Mouse (Mus musculus): ENCODE results near the gene Cadps. TPM values are rescaled to one million over a fixed set of nuclear protein-coding genes. Genes with fewer than 3 reads are reported as not detected.

Gene Cadps
- polyA plus RNA-seq, 1 experiment from 2014 or later, result 12.6 TPM

DNA sequence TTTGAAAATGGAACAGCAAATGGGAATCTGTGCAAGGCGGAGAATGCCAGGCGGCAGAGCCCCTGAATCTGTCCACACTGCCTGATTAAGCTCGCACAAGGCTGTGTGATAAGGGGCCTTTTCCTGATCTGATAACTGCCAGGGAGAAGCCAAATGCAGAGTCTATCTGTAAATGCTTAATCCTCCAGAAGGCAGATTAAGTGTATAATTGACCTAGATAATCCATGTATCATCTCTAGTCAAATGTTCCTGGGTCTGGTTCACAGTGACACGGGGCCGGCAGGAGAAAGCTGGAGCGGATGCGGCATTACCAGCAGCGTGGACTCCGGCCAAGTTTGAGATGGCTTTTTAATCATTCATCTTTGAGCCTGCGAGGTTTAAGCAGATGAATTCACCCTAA, 416.3 kb downstream of the Cadps start:
- no peak overlapping the region for H3K9ac ChIP-seq (ENCODE audit: low read length)
- no peaks in the 10 kb centered on the region for H3K9me3 ChIP-seq (ENCODE audit: control insufficient read depth, low read length)
- no peak for ATAC-seq (ENCODE audit: low FRiP score)
- H3K27me3 ChIP-seq (ENCODE audit: control insufficient read depth, insufficient read depth, low read length), result peaks cover 16% of the 10 kb centered on the region
- 82% methylated on average over 10 of the region's 10 CpGs for WGBS
- no peak overlapping the region for H3K4me3 ChIP-seq (ENCODE audit: low read depth, low read length)
- no peaks in the 10 kb centered on the region for H3K4me1 ChIP-seq (ENCODE audit: control insufficient read depth, insufficient read depth, low read length)
- H3K27ac ChIP-seq (ENCODE audit: low read depth, low read length), result no peak overlapping the region
- DNase-seq (ENCODE audit: low spot score, missing footprints), result no peak
- H3K4me2 ChIP-seq, result no peak overlapping the region
- no peaks in the 10 kb centered on the region for H3K36me3 ChIP-seq (ENCODE audit: control insufficient read depth, insufficient read depth, low read length)

DNA sequence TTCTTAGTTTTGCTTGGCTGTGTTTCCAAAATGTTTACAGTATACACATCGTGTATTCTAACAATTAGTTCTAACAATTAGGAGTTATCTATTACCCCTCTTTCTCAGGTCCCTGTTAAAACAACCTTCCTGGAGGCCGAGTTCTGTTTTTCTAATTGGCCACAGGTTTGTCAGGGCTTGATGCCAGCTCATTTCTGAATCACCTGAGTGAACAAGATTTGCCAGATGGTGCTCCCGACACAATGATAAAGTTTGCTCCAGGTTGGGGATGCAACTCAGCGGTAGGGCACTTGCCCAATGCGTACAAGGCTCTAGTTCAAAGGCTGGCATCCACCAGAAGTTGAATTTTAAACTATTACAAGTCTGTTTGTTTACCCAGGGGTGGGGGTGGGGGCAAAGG, 417.7 kb downstream of the Cadps start:
- Histone ChIP-seq H3K9ac (ENCODE audit: low read length) (no peak overlapping the region), H3K9me3 (ENCODE audit: control insufficient read depth, low read length) (no peaks in the 10 kb centered on the region), H3K4me1 (ENCODE audit: control insufficient read depth, insufficient read depth, low read length) (no peaks in the 10 kb centered on the region), H3K27ac (ENCODE audit: low read depth, low read length) (no peak overlapping the region), H3K4me3 (ENCODE audit: low read depth, low read length) (no peak overlapping the region), H3K27me3 (ENCODE audit: control insufficient read depth, insufficient read depth, low read length) (peaks cover 17% of the 10 kb centered on the region), H3K36me3 (ENCODE audit: control insufficient read depth, insufficient read depth, low read length) (no peaks in the 10 kb centered on the region), H3K4me2 (no peak overlapping the region)
- DNase-seq (ENCODE audit: low spot score, missing footprints), result no peak
- ATAC-seq (ENCODE audit: low FRiP score), result no peak
- WGBS, result 81% methylated on average over 5 of the region's 5 CpGs

DNA sequence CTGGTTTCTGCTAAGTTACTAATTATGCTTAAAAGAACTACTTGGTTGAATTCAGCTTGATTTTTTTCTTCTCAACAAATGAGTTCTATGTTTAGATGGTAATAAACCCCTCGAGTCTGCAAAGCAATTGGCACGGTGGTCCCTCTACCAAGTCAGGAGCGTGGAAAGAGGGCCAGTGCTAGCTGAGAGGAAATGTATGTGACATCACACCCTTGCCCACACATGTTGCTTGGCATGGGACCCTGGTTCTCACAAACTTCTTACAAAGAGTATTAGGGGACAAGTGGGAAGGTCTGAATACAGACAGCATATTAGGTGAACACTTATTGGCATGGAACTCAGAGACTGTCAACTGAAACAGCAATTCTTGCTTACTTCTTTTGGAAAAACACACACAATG, 418.2 kb downstream of the Cadps start:
- ATAC-seq (ENCODE audit: low FRiP score), result no peak
- WGBS, result 88% methylated on average over 3 of the region's 3 CpGs
- H3K36me3 ChIP-seq (ENCODE audit: control insufficient read depth, insufficient read depth, low read length), result no peaks in the 10 kb centered on the region

DNA sequence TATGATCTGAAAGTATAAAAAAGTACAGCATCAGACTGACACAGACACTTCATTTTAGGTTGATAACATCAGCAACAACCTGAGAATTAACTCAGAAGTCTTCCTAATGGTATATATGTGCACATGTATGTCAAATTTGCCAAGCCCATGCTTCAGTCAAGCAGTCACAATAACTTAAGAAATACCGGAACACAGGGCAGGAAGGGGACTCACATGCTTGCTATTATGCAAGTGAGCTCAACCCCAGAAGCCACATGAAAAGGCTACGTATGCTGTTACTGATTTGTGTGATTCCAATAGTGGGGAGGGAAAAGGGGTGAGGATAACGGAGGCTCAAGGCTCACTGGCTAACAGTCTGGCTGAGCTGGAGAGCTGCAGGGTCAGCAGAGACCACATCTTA, 418.8 kb downstream of the Cadps start:
- DNase-seq (ENCODE audit: low spot score, missing footprints) (no peak), ATAC-seq (ENCODE audit: low FRiP score) (no peak)
- Histone ChIP-seq H3K27me3 (ENCODE audit: control insufficient read depth, insufficient read depth, low read length) (peaks cover 18% of the 10 kb centered on the region), H3K4me2 (no peak overlapping the region), H3K27ac (ENCODE audit: low read depth, low read length) (no peak overlapping the region), H3K36me3 (ENCODE audit: control insufficient read depth, insufficient read depth, low read length) (no peaks in the 10 kb centered on the region), H3K9ac (ENCODE audit: low read length) (no peak overlapping the region), H3K4me3 (ENCODE audit: low read depth, low read length) (no peak overlapping the region), H3K4me1 (ENCODE audit: control insufficient read depth, insufficient read depth, low read length) (no peaks in the 10 kb centered on the region), H3K9me3 (ENCODE audit: control insufficient read depth, low read length) (no peaks in the 10 kb centered on the region)
- 68% methylated on average over 3 of the region's 3 CpGs for WGBS

More for the DNA sequence above, 418.2 kb downstream of the Cadps start:
- Histone ChIP-seq H3K4me3 (ENCODE audit: low read depth, low read length) (no peak overlapping the region), H3K9me3 (ENCODE audit: control insufficient read depth, low read length) (no peaks in the 10 kb centered on the region), H3K27ac (ENCODE audit: low read depth, low read length) (no peak overlapping the region), H3K4me1 (ENCODE audit: control insufficient read depth, insufficient read depth, low read length) (no peaks in the 10 kb centered on the region), H3K4me2 (no peak overlapping the region), H3K9ac (ENCODE audit: low read length) (no peak overlapping the region), H3K27me3 (ENCODE audit: control insufficient read depth, insufficient read depth, low read length) (peaks cover 17% of the 10 kb centered on the region)
- DNase-seq (ENCODE audit: low spot score, missing footprints), result no peak

DNA sequence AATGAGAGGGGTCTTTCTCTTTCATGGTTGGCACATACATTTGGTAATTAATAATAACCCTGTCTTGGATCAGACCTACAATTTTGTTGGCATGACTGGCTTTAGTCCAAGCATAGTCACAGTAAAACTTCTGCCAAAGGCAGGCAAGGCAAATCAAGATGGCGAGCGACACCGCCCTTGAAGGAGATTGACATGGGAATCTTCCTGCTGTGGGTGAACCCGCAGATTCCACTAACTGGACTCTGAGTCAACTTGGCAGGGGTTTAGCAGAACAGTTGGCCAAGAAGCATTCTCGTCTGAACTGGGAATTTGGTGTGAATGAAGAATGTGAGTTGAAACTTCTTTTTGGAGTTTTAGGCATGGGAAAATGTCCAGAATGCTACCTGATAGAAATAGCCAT, 422.8 kb downstream of the Cadps start:
- 77% methylated on average over 5 of the region's 5 CpGs for WGBS
- Histone ChIP-seq H3K4me2 (no peak overlapping the region), H3K36me3 (ENCODE audit: control insufficient read depth, insufficient read depth, low read length) (no peaks in the 10 kb centered on the region), H3K4me3 (ENCODE audit: low read depth, low read length) (no peak overlapping the region), H3K9me3 (ENCODE audit: control insufficient read depth, low read length) (no peaks in the 10 kb centered on the region), H3K27ac (ENCODE audit: low read depth, low read length) (no peak overlapping the region), H3K9ac (ENCODE audit: low read length) (no peak overlapping the region), H3K4me1 (ENCODE audit: control insufficient read depth, insufficient read depth, low read length) (no peaks in the 10 kb centered on the region), H3K27me3 (ENCODE audit: control insufficient read depth, insufficient read depth, low read length) (peaks cover 55% of the 10 kb centered on the region)
- DNase-seq (ENCODE audit: low spot score, missing footprints) (no peak), ATAC-seq (ENCODE audit: low FRiP score) (no peak)

DNA sequence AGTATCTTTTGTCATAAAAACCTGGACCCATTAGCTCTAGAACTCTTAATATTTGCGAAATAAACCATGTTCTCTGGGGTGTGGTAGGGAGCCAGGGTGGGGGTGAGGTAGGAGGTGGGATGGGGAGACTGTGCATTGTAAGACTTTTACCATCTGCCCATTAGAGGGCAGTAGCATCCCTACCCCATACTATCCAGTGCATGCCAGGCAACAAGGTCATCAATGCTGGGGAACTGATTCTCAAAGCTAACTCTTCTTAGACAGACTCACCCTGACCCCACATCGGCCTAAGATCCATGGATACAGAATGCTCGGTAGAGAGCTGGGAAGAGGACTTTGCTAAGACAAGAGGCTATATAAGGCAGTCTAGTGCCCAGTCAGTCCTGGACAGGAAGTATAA, 425.3 kb downstream of the Cadps start:
- WGBS, result 69% methylated on average over 3 of the region's 3 CpGs
- Histone ChIP-seq H3K9me3 (ENCODE audit: control insufficient read depth, low read length) (no peaks in the 10 kb centered on the region), H3K4me1 (ENCODE audit: control insufficient read depth, insufficient read depth, low read length) (peaks cover 15% of the 10 kb centered on the region), H3K36me3 (ENCODE audit: control insufficient read depth, insufficient read depth, low read length) (no peaks in the 10 kb centered on the region), H3K4me2 (no peak overlapping the region), H3K9ac (ENCODE audit: low read length) (no peak overlapping the region), H3K27ac (ENCODE audit: low read depth, low read length) (no peak overlapping the region), H3K4me3 (ENCODE audit: low read depth, low read length) (no peak overlapping the region), H3K27me3 (ENCODE audit: control insufficient read depth, insufficient read depth, low read length) (peaks cover 64% of the 10 kb centered on the region)
- ATAC-seq (ENCODE audit: low FRiP score), result no peak
- no peak for DNase-seq (ENCODE audit: low spot score, missing footprints)

DNA sequence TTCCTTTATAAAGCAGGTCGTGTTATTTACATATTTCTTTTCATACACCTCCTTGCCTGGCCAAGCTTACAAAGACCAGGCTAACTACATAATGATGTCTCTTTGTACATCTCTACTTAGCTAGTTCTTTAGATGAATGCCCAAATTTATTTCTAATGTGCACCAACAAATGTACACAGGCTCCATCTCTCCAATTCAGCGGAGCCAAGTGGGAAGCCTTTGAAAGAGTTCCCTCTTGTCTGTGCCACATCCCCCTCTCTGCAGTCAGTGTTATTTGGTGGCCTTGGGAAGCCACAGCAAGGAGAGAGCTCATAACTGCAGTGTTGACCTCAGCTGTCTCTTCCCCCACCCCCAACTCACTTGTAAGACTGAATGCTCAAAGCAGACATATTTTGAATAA, 428.6 kb downstream of the Cadps start:
- no peak for ATAC-seq (ENCODE audit: low FRiP score)

DNA sequence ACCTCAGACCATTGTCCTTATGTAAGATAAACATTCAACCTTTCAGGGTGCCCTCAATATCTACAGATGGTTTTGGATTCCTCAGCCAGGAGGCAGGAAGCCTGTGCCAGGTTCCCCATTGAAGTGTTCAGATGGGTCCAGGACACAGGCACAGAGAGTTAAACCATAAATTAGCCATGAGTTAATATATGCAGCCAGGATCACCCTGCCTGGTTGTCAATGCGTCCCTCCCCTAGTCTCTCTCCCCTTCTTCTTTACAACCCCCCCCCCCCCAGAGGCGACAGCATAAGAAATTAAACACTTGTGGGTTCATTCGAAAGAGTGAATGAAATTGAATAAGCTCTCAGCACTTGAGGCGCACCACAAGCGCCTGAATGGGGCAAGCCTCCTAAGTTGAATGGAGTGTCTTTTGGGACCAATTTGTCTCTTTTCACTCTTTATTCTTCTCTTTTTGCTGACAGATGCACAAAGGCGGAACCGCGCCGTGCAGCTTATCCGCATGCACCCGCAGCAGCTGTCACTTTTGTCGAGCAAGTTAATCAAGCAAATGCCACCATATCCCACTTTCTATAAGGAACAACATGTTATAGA, 429.5 kb downstream of the Cadps start:
- Histone ChIP-seq H3K4me2 (no peak overlapping the region), H3K4me1 (ENCODE audit: control insufficient read depth, insufficient read depth, low read length) (peaks cover 39% of the 10 kb centered on the region), H3K9me3 (ENCODE audit: control insufficient read depth, low read length) (no peaks in the 10 kb centered on the region), H3K27me3 (ENCODE audit: control insufficient read depth, insufficient read depth, low read length) (peaks cover 83% of the 10 kb centered on the region), H3K36me3 (ENCODE audit: control insufficient read depth, insufficient read depth, low read length) (no peaks in the 10 kb centered on the region), H3K4me3 (ENCODE audit: low read depth, low read length) (no peak overlapping the region), H3K27ac (ENCODE audit: low read depth, low read length) (no peak overlapping the region), H3K9ac (ENCODE audit: low read length) (no peak overlapping the region)
- DNase-seq (ENCODE audit: low spot score, missing footprints) (no peak), ATAC-seq (ENCODE audit: low FRiP score) (peak; percentile 87)
- 9% methylated on average over 12 of the region's 12 CpGs for WGBS

More for the DNA sequence above, 428.6 kb downstream of the Cadps start:
- DNase-seq (ENCODE audit: low spot score, missing footprints), result no peak
- H3K36me3 ChIP-seq (ENCODE audit: control insufficient read depth, insufficient read depth, low read length), result no peaks in the 10 kb centered on the region
- peaks cover 29% of the 10 kb centered on the region for H3K4me1 ChIP-seq (ENCODE audit: control insufficient read depth, insufficient read depth, low read length)
- WGBS, result 28% methylated on average over 2 of the region's 2 CpGs
- H3K4me2 ChIP-seq, result no peak overlapping the region
- H3K4me3 ChIP-seq (ENCODE audit: low read depth, low read length), result no peak overlapping the region
- no peak overlapping the region for H3K9ac ChIP-seq (ENCODE audit: low read length)
- peaks cover 86% of the 10 kb centered on the region for H3K27me3 ChIP-seq (ENCODE audit: control insufficient read depth, insufficient read depth, low read length)
- H3K27ac ChIP-seq (ENCODE audit: low read depth, low read length), result no peak overlapping the region
- H3K9me3 ChIP-seq (ENCODE audit: control insufficient read depth, low read length), result no peaks in the 10 kb centered on the region

DNA sequence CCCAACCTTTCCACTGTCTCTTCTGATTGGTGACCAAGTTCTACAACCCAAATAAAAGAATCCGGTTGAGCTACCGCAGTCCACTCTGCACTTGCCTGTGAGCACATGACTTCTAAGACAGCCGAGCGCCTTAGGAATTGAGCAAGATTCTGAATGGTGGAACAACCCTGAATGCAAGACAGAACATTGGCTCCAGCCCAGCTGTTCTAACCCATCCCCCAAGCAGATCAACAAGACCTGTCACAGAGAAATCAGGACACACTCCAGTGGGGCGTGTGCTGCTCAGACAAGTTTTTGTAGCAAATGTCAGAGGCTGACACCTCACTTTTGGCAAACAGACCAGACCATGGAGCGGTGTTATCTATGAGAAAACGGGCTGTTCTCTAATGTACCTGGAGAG, 431.7 kb downstream of the Cadps start:
- Histone ChIP-seq H3K9ac (ENCODE audit: low read length) (no peak overlapping the region), H3K9me3 (ENCODE audit: control insufficient read depth, low read length) (no peaks in the 10 kb centered on the region), H3K27me3 (ENCODE audit: control insufficient read depth, insufficient read depth, low read length) (peaks cover 82% of the 10 kb centered on the region), H3K4me2 (no peak overlapping the region), H3K4me3 (ENCODE audit: low read depth, low read length) (no peak overlapping the region), H3K27ac (ENCODE audit: low read depth, low read length) (no peak overlapping the region), H3K4me1 (ENCODE audit: control insufficient read depth, insufficient read depth, low read length) (peaks cover 43% of the 10 kb centered on the region), H3K36me3 (ENCODE audit: control insufficient read depth, insufficient read depth, low read length) (no peaks in the 10 kb centered on the region)
- ATAC-seq (ENCODE audit: low FRiP score), result no peak
- WGBS, result 42% methylated on average over 7 of the region's 7 CpGs
- DNase-seq (ENCODE audit: low spot score, missing footprints), result no peak

Data from midbrain, embryonic 11.5 days (tissue).